Mouse (Mus musculus): ENCODE measurements around the gene Mical3. TPM values are rescaled to one million over a fixed set of nuclear protein-coding genes. Genes with fewer than 3 reads are reported as not detected.
A peak's percentile ranks its signal among the peaks of the same experiment; 100 is the strongest.

The Mical3 gene
- 10 to 100 TPM; 61.6 to 65.3 TPM for total RNA-seq (2021)
- long read RNA-seq, experiment 1, partial matches to known transcripts = 2 of 7 reads
- long read RNA-seq, experiment 1, other reads (novel, unspliced or antisense) = 4 of 7 reads
- long read RNA-seq, experiment 2, partial matches to known transcripts = 3 of 11 reads
- long read RNA-seq, experiment 2, other reads (novel, unspliced or antisense) = 8 of 11 reads

DNA sequence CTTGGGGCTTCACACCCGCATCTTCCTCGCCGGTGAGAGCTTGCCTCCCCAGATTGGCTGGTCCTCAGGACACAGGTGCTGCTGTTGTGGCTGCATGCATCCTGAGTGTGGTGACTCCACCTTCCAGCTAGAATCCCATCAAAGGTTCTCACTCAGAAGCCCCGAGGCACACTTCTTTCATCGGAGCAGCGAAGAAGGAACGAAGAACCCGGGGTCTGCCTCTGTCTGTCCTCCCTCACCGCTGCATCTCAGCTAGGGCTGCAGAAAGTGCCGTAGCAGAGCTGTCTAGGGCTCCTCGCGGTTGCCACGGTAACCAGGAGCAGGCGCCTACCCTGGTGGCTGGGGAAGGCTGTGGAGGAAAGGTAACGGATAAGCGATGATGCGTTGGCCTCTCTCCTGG, at the start of gene Mical3:
Gene Mical3, minus strand, starts transcription at position 227 of the 400 bp plus-strand sequence.
- DNase-seq = no peak

DNA sequence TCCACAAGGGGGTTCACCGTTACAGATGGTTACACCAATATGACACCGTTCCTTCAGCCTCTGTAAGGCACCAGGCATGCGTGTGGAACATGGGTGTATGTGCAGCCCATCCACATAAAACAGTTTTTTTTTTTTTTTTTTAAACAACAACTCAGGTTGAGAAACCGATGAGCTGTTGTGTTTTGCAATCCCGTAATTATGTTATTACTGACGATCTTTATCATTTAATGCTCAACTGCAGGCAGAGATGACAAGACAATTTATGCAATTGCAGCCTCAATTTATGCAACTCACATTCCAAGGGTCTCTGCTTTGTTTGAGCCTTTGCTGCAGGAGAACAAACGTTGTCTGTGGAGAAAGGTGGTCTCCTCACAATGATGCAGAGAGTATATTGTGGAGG, 49.0 kb upstream of the Mical3 start:
- no peak for DNase-seq

- DNase-seq = no peak
Measured at GRCm38 (mm10) chr6:121178700-121179358, 48.0 kb upstream of the Mical3 start.

DNA sequence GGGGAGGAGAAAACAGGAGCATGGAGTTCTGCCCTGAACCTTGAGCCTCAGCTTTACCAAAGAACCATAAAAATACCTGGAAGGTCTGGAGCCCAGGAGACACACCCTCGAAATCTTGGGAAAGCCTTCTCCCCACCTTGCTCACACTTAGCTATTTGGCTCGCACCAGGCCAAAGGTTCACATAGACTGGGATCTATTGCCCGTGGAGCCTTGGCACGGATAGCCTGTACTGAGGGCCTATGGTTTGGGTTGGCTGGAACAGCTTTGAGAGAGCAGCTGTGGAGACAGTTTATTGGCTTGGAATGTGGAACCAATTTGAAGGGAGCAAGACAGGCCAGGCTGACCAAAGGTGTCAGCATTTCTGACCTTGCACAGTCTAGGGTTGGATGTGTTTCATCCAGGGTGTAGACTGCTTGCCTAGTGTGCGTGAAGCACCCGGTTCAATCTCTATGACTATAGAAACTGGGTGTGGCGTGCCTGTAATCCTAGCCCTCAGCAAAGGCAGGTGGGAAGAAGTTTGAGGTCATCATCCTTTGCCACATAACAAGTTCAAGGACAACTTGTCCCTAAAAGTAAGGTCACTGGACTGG, 46.4 kb upstream of the Mical3 start:
- DNase-seq = no peak

- no peak for DNase-seq
Measured at GRCm38 (mm10) chr6:121176731-121177098, 45.9 kb upstream of the Mical3 start.

DNA sequence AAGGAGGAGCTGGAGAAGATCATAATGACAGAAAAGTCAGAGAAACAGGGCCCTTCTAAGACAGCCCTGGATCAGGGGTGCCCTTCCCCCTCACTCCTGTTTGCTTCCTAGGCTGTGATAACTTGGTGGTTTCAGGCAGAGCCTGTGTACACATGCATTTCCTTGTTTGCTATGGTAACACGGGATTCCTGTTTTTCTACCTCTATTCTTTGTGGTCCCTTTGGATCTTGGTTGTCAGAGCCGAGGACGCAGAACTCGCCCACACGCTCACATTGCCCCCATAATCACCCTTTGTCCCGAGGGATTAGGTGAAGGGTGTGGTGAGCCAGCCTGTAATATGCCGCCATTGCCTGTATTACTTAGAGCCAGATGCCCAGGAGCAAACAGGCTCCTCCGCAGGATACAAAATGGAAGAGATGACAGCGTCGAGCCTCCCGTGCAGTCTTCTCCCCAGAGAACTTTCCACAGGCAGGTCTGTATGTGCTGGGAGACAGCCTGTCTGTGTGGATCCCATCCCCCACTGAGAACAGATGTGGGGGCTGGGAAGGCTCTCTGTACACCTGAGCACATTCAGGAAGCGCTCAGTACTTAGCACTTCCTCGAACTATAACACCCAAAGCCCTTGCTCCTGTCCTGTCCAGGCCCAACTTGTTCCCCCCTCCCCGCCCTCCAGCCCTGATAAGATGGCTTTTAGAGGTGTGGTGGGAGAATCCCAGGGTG, 45.4 kb upstream of the Mical3 start:
- DNase-seq = no peak

DNA sequence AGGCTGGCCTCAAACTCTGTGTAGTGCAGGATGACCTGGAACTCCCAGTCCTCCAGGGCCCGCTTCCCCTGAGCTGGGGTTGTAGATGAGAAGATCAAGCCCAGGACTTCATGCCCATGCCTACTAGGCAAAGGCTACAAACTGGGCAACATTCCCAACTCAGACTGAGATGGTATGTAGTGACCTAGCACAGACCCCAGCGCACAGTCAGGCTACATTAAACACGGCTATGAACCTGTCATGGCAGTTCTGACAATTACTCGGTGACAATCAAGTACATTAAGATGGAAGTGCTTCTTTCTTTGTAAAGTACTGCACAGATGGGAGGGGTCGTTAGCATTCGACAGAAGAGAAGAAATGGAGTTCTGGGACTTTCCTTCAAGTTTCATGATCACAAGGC, 44.0 kb upstream of the Mical3 start:
- no peak for DNase-seq

DNA sequence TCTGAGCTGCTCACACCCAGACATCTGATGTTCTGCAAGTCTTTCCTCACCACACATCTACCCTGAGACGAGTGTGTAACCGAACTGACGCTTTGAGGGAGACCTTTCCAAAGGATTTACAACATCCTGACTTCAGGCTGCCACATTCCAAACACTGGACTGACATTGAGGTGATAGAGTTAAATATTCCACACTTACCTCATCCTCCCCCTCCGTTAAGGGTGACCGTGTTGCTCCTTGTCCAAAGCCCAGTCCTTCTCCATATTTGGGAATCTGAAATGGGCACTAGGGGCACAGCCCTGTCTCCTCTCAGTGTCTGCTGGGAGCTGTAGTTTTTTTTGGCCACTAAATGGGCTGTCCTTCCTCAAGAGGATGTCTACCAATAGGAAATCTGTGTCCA, 42.7 kb upstream of the Mical3 start:
- DNase-seq = peak; percentile 22

DNA sequence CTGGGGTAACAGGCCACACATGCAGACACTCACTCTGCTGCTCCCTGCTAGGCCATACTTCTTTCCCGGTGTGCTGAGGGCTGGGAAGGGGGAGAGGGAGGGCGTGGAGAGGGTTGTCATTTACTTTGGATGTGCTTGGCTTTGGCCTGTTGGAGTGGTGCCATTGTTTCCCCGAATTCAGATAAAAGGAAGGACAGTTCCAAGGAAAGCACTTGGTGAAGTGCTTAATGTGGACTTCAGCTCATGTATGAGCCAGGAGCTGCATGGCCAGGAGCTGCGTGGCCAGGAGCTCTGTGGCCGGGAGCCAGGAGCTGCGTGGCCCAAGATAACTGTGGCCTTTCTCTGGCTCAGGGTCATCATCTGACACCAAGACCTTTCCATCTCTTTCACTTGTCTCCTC, 40.3 kb upstream of the Mical3 start:
- peak; percentile 45 for DNase-seq

DNA sequence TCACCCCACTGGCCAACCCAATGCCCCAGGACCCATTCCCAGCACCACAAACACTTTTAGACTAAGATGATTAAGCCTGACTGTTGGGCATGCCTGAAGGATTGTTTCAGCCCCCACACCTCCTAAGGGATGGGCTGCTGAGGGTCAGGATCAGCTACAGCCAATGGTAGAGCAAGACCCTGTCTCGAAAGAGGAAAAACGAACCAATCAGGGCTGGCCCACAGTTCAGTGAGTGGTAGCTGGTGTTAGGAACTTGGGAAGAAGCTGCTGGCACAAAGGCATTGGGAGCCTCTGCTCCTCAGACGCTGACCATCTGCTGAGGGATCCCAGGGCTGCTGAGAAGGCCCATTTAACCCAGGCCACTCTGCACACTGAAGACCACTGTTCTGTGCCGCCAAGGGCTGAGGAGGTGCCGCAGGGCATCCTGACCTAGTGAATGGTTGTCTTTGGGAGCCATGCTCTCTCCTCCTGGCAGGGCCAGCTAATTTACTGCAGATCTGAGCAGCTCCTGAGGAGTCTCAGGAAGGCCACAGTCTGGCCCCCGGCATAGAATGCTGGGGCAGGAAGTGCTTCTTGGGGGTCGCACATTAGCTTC, 36.7 kb upstream of the Mical3 start:
- no peak for DNase-seq

- no peak for DNase-seq
Measured at GRCm38 (mm10) chr6:121166098-121166552, 35.3 kb upstream of the Mical3 start.

GRCm38 (mm10) chr6:121162616-121163015, 31.8 kb upstream of the Mical3 start:
- no peak for DNase-seq

DNA sequence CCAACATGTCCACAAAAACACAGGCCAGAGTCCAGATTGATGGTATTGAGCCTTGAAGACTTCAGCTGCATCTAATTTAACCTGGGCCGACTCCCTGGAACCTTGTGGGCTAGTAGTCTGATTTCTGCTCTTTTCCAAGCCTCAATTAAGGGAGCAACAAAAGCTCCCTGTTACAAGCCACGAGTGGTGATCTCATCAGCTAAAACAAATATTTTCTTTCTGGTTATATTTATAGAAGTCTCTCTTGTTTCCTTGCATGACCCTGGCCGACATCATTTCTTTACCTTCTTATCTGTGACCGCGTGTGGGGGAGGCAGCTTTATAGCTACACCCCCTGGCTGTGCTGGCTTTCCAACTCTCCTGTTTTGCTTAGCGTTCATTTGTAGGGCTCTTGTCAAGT, 29.3 kb upstream of the Mical3 start:
- DNase-seq = no peak

GRCm38 (mm10) chr6:121159616-121160015, 28.8 kb upstream of the Mical3 start:
- DNase-seq = no peak

DNA sequence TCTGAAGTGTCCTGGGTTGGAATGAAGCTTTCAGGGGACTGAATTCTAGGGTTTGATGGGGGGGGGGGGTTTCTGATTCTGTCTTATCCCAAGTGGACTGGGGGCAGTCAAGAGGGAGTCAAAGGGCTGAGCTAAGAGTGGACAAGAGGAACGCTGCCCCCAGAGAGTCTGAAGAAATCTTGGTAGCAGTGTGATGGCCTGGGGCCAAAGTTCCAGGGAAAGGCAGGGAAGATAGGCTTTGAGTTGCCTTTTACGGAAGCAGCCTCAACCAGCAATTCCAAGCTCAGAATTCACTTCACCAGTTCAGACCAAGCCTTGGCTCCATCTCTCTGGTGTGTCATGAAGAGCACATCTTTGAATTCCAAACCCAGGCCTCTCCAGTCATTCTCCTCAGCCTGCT, 25.2 kb upstream of the Mical3 start:
- DNase-seq = no peak

GRCm38 (mm10) chr6:121154451-121155300, 23.9 kb upstream of the Mical3 start:
- no peak for DNase-seq

- no peak for DNase-seq
Measured at GRCm38 (mm10) chr6:121153177-121153576, 22.4 kb upstream of the Mical3 start.

DNA sequence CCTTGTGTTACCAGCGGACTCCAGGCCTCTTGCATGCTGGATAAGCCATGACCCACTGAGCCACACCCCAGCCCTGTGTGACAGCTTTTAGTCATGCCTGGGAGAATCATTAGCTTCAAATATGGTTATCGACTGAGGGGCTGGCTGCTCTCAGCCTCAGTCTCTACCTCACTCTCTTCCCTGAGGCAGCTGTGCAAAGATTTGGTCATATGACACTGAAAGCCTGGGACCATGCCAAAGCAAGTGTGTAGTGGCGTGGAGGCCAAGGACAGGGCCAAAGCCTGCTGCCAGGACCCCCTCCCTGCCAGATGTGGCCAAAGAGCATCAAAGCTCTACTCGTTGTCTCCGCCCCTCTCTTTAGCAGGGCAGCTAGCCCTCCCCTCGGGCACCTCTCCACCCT, 20.9 kb upstream of the Mical3 start:
- DNase-seq = peak; percentile 70

DNA sequence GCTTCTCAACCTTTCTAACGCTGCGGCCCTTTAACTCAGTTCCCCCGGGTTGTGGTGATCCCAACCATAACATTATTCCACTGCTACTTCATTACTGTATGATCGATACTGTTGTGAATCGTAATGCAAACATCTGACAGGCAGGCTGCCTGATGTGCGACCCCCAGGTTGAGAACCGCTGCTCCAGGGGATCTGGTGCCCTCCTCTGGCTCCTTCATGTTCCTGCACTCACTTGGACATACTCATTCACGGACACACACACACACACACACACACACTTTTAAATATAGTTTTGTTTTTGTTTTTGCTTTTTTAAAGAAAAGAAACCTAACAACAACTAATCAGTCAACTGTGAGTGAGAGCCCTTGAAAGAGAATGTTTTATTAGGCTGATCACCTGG, 19.3 kb upstream of the Mical3 start:
- DNase-seq = no peak

- DNase-seq = no peak
Measured at GRCm38 (mm10) chr6:121149420-121149819, 18.6 kb upstream of the Mical3 start.

- DNase-seq = no peak
Measured at GRCm38 (mm10) chr6:121148360-121148759, 17.6 kb upstream of the Mical3 start.

- no peak for DNase-seq
Measured at GRCm38 (mm10) chr6:121146798-121147197, 16.0 kb upstream of the Mical3 start.
